Mouse (Mus musculus) Patski (cell line): ENCODE data around the gene Msrb1. TPM values are rescaled to one million over a fixed set of nuclear protein-coding genes. Genes with fewer than 3 reads are reported as not detected.

Source experiments
- ATAC-seq: fragments of 100-300 bp; one replicate; pipeline ENCODE4 v1.8.0; 2021
- CTCF ChIA-PET: fragments of 350-600 bp; sonication (Branson Sonifier 250); formaldehyde crosslinking; loops from one replicate; lab custom pipeline; 2022; ENCODE audit warnings: inconsistent platforms; lab: Charles Lee
- POLR2A ChIA-PET: fragments of 350-600 bp; sonication (Branson Sonifier 250); formaldehyde crosslinking; loops from one replicate; lab custom pipeline; 2022; ENCODE audit warnings: antibody characterized with exemption, inconsistent platforms; lab: Charles Lee
- DNase-seq: peaks from one replicate; pipeline ENCODE4 v3.0.0-alpha.2; 2011; ENCODE audit warnings: low read depth, low spot score
- H3K27me3 ChIP-seq: fragments of 371-371 bp; one replicate; pipeline ENCODE4 v1.5.1; 2021
- CTCF ChIP-seq: fragments of 100-300 bp; IDR thresholded peaks from one replicate; pipeline ENCODE4 v1.5.1; 2021
- in situ Hi-C: fragments of 300-500 bp; cut with MboI; formaldehyde crosslinking; loops from 3 replicates; pipeline ENCODE4 v1.11.1; 2018; ENCODE audit warnings: low pct_unique_long_range_greater_than_20kb, mixed read lengths
- polyA plus RNA-seq: library from polyadenylated mRNA; unstranded; gene quantifications from one replicate; pipeline ENCODE4 v1.2.3, GENCODE M21; 2021

Msrb1 gene
- polyA plus RNA-seq: 100 TPM

GRCm38 (mm10) chr17:24736330-24737051 lies at the start of gene Msrb1:
Gene Msrb1 (plus strand): TSS chr17:24736642.
- H3K27me3 ChIP-seq: no peaks in the 10 kb centered on the region
- CTCF ChIA-PET: interaction anchor here (1.0 to 4.9 kb wide), 6 partner anchors 9 to 81 kb away, joined by 3 to 22 read pairs (median 4); partner anchors contain the start of genes Ndufb10 and Rpl3l
- peak; percentile 81 for ATAC-seq
- in situ Hi-C loops: no loop called here
- no peak for TF ChIP-seq CTCF
- POLR2A ChIA-PET: interaction anchor here (0.9 to 1.2 kb wide), 2 partner anchors 12 to 15 kb away, joined by 3 read pairs; partner anchors contain the start of gene Ndufb10
- peak; percentile 68 for DNase-seq

GRCm38 (mm10) chr17:24687146-24687595 lies 49.3 kb upstream of the Msrb1 start:
- DNase-seq (no peak), ATAC-seq (no peak)
- in situ Hi-C loops: no loop called here
- H3K27me3 ChIP-seq: no peaks in the 10 kb centered on the region
- no peak for TF ChIP-seq CTCF
- ChIA-PET CTCF (interaction anchor here (0.8 kb wide), 1 partner anchor 13 kb away, joined by 4 read pairs; no protein-coding TSS in a partner anchor), POLR2A (no interaction called here)

GRCm38 (mm10) chr17:24687599-24687998 lies 48.8 kb upstream of the Msrb1 start:
- no peaks in the 10 kb centered on the region for H3K27me3 ChIP-seq
- ATAC-seq: no peak
- in situ Hi-C loops: no loop called here
- no peak for DNase-seq
- ChIA-PET POLR2A (no interaction called here), CTCF (no interaction called here)
- no peak for TF ChIP-seq CTCF

GRCm38 (mm10) chr17:24689251-24690081 lies 47.0 kb upstream of the Msrb1 start, which contains the start of gene Syngr3:
Gene Syngr3 (minus strand): TSS chr17:24689955.
- ATAC-seq (peak; percentile 20), DNase-seq (no peak)
- TF ChIP-seq CTCF: no peak
- in situ Hi-C loops: no loop called here
- H3K27me3 ChIP-seq: no peaks in the 10 kb centered on the region
- CTCF ChIA-PET: interaction anchor here (1.0 to 1.2 kb wide), 2 partner anchors 20 to 35 kb away, joined by 3 to 5 read pairs; partner anchors contain the start of genes Ndufb10 and Zfp598
- POLR2A ChIA-PET: interaction anchor here (2.0 kb wide), 1 partner anchor 19 kb away, joined by 7 read pairs; no protein-coding TSS in a partner anchor

GRCm38 (mm10) chr17:24692385-24692784 lies 44.1 kb upstream of the Msrb1 start:
- DNase-seq: no peak
- no peaks in the 10 kb centered on the region for H3K27me3 ChIP-seq
- CTCF ChIA-PET: no interaction called here
- POLR2A ChIA-PET: no interaction called here
- in situ Hi-C loops: no loop called here
- TF ChIP-seq CTCF: no peak
- ATAC-seq: no peak

GRCm38 (mm10) chr17:24695326-24696010 lies 41.0 kb upstream of the Msrb1 start:
- H3K27me3 ChIP-seq: no peaks in the 10 kb centered on the region
- ATAC-seq (peak; percentile 17), DNase-seq (no peak)
- POLR2A ChIA-PET: no interaction called here
- CTCF ChIA-PET: no interaction called here
- TF ChIP-seq CTCF: no peak
- in situ Hi-C loops: no loop called here

GRCm38 (mm10) chr17:24696011-24696697 lies 40.3 kb upstream of the Msrb1 start, which contains the start of the genes Gfer and Noxo1:
Gene Gfer (minus strand): TSS chr17:24696156.
Gene Noxo1 (plus strand): TSS chr17:24696234.
- no peaks in the 10 kb centered on the region for H3K27me3 ChIP-seq
- peak; percentile 79 for ATAC-seq
- DNase-seq: no peak
- in situ Hi-C loops: no loop called here
- POLR2A ChIA-PET: interaction anchor here (2.2 kb wide), 1 partner anchor 11 kb away, joined by 11 read pairs; the partner anchor contains the start of gene Tbl3
- TF ChIP-seq CTCF: no peak
- CTCF ChIA-PET: no interaction called here

- ChIA-PET CTCF (interaction anchor here (1.4 kb wide), 1 partner anchor 67 kb away, joined by 3 read pairs; no protein-coding TSS in a partner anchor), POLR2A (interaction anchor here (2.2 kb wide), 1 partner anchor 9 kb away, joined by 11 read pairs; the partner anchor contains the start of gene Tbl3)
- DNase-seq (no peak), ATAC-seq (no peak)
- in situ Hi-C loops: no loop called here
- TF ChIP-seq CTCF: no peak
- no peaks in the 10 kb centered on the region for H3K27me3 ChIP-seq
Observed at GRCm38 (mm10) chr17:24697985-24698384, 38.5 kb upstream of the Msrb1 start.

- DNase-seq (no peak), ATAC-seq (no peak)
- no peak for TF ChIP-seq CTCF
- no peaks in the 10 kb centered on the region for H3K27me3 ChIP-seq
- ChIA-PET CTCF (no interaction called here), POLR2A (interaction anchor here (2.2 kb wide), 1 partner anchor 8 kb away, joined by 11 read pairs; the partner anchor contains the start of gene Tbl3)
- in situ Hi-C loops: no loop called here
Observed at GRCm38 (mm10) chr17:24698715-24699114, 37.7 kb upstream of the Msrb1 start.
